Mouse (Mus musculus) liver, adult 2 months (tissue): Measurements from ENCODE around the gene Kctd19. TPM values are rescaled to one million over a fixed set of nuclear protein-coding genes. Genes with fewer than 3 reads are reported as not detected.

Experiments
- DNase-seq: peaks from one replicate; pipeline ENCODE4 v3.0.0-alpha.2; 2011; ENCODE audit warnings: low read depth, low spot score; ENCODE audit errors: extremely low read depth
- H3K27ac ChIP-seq: fragments of 200-500 bp; replicated peaks from 2 replicates; pipeline ENCODE4 v1.5.1; 2012; ENCODE audit warnings: low read depth, mild to moderate bottlenecking, control low read depth, inconsistent platforms, low read length; ENCODE audit not compliant: insufficient read depth
- H3K27me3 ChIP-seq: fragments of 200-500 bp; 2 replicates; pipeline ENCODE4 v1.6.1; 2012; ENCODE audit warnings: mild to moderate bottlenecking, moderate library complexity, low read length, inconsistent platforms; ENCODE audit not compliant: control insufficient read depth, insufficient read depth
- H3K36me3 ChIP-seq: fragments of 200-500 bp; 2 replicates; pipeline ENCODE4 v1.6.1; 2012; ENCODE audit warnings: low read length, inconsistent platforms; ENCODE audit not compliant: control insufficient read depth, insufficient read depth
- H3K4me1 ChIP-seq: fragments of 200-500 bp; 2 replicates; pipeline ENCODE4 v1.6.1; 2011; ENCODE audit warnings: low read length; ENCODE audit not compliant: control insufficient read depth, insufficient read depth
- H3K4me3 ChIP-seq: fragments of 200-500 bp; 2 replicates; pipeline ENCODE4 v1.5.1; 2011; ENCODE audit warnings: low read depth, mild to moderate bottlenecking, control low read depth, low read length, moderate library complexity; ENCODE audit not compliant: insufficient read depth
- H3K79me2 ChIP-seq: fragments of 200-500 bp; 2 replicates; pipeline ENCODE4 v1.6.1; 2012; ENCODE audit warnings: inconsistent platforms, mild to moderate bottlenecking, low read length, moderate library complexity; ENCODE audit not compliant: control insufficient read depth, insufficient read depth
- H3K9ac ChIP-seq: fragments of 200-500 bp; 2 replicates; pipeline ENCODE4 v1.6.1; 2012; ENCODE audit warnings: low read depth, mild to moderate bottlenecking, control low read depth, inconsistent platforms, low read length
- CTCF ChIP-seq: fragments of 200-500 bp; IDR thresholded peaks from 2 replicates; pipeline ENCODE4 v1.5.1; 2011; ENCODE audit warnings: low read depth, low read length, control low read depth
- POLR2A ChIP-seq: fragments of 200-500 bp; IDR thresholded peaks from 2 replicates; pipeline ENCODE4 v1.6.1; 2011; ENCODE audit warnings: low read length, control low read depth; ENCODE audit not compliant: insufficient read depth; ENCODE audit errors: extremely low read depth
- WGBS: fragments of 180-500 bp; shearing (Covaris S2); methylation state at CpG from one replicate; pipeline ENCODE4 v1.1.7; 2018; 5-methylcytosine and 5-hydroxymethylcytosine counted together
- polyA plus RNA-seq: library from polyadenylated mRNA; depleted of rRNA; stranded (reverse); fragments of >200 nt; gene quantifications from 2 replicates; pipeline ENCODE4 v1.2.3, GENCODE M21; 2012
- total RNA-seq: library from RNA; depleted of rRNA; stranded (reverse); fragments of >200 nt; gene quantifications from 2 replicates; pipeline ENCODE4 v1.2.3, GENCODE M21; 2014

Gene Kctd19
- total and polyA plus RNA-seq, 2 experiments = not detected

- no peaks in the 10 kb centered on the region for H3K4me1 ChIP-seq
- no peaks in the 10 kb centered on the region for H3K36me3 ChIP-seq
- 37% methylated on average over 11 of the region's 11 CpGs for WGBS
- H3K27ac ChIP-seq = no peak overlapping the region
- no peaks in the 10 kb centered on the region for H3K79me2 ChIP-seq
- no peaks in the 10 kb centered on the region for H3K27me3 ChIP-seq
- H3K9ac ChIP-seq = no peak overlapping the region
- DNase-seq = no peak
- TF ChIP-seq POLR2A (no peak), CTCF (no peak)
- H3K4me3 ChIP-seq = no peak overlapping the region
Measured at GRCm38 (mm10) chr8:105445296-105446126, 32.2 kb upstream of the Kctd19 start.

- Histone ChIP-seq H3K9ac (no peak overlapping the region), H3K4me1 (no peaks in the 10 kb centered on the region), H3K79me2 (no peaks in the 10 kb centered on the region), H3K36me3 (no peaks in the 10 kb centered on the region), H3K4me3 (no peak overlapping the region), H3K27me3 (no peaks in the 10 kb centered on the region), H3K27ac (no peak overlapping the region)
- DNase-seq = no peak
- WGBS = 90% methylated on average over 5 of the region's 5 CpGs
- TF ChIP-seq POLR2A = no peak
- TF ChIP-seq CTCF = no peak
Measured at GRCm38 (mm10) chr8:105442661-105443060, 29.4 kb upstream of the Kctd19 start.

GRCm38 (mm10) chr8:105441433-105441832 is 28.1 kb upstream of the Kctd19 start:
- no peak for DNase-seq
- Histone ChIP-seq H3K4me3 (no peak overlapping the region), H3K27ac (no peak overlapping the region), H3K9ac (no peak overlapping the region), H3K79me2 (no peaks in the 10 kb centered on the region), H3K36me3 (no peaks in the 10 kb centered on the region), H3K4me1 (no peaks in the 10 kb centered on the region), H3K27me3 (no peaks in the 10 kb centered on the region)
- TF ChIP-seq POLR2A (no peak), CTCF (0 out of 2 replicates have a peak, but pooled peaks have one; percentile 6)
- 9% methylated on average over 6 of the region's 6 CpGs for WGBS

GRCm38 (mm10) chr8:105438865-105439264 is 25.6 kb upstream of the Kctd19 start:
- 62% methylated on average over 5 of the region's 5 CpGs for WGBS
- H3K27ac ChIP-seq = no peak overlapping the region
- peaks cover 2% of the 10 kb centered on the region; the same call in 1 of the 2 replicates for H3K27me3 ChIP-seq
- TF ChIP-seq CTCF = peak; percentile 53
- no peak for TF ChIP-seq POLR2A
- peak; percentile 30 for DNase-seq
- no peaks in the 10 kb centered on the region for H3K79me2 ChIP-seq
- H3K36me3 ChIP-seq = no peaks in the 10 kb centered on the region
- H3K4me1 ChIP-seq = no peaks in the 10 kb centered on the region
- H3K4me3 ChIP-seq = no peak overlapping the region
- H3K9ac ChIP-seq = no peak overlapping the region

GRCm38 (mm10) chr8:105437078-105437748 is 23.9 kb upstream of the Kctd19 start:
- Histone ChIP-seq H3K4me3 (no peak overlapping the region), H3K36me3 (no peaks in the 10 kb centered on the region), H3K9ac (no peak overlapping the region), H3K79me2 (no peaks in the 10 kb centered on the region), H3K4me1 (no peaks in the 10 kb centered on the region), H3K27me3 (peaks cover 3% of the 10 kb centered on the region; the same call in 1 of the 2 replicates), H3K27ac (no peak overlapping the region)
- no peak for DNase-seq
- 81% methylated on average over 5 of the region's 5 CpGs for WGBS
- TF ChIP-seq CTCF = no peak
- TF ChIP-seq POLR2A = no peak
